Mouse (Mus musculus) intestine, postnatal 0 days (tissue): ENCODE data around the gene Bco2. TPM values are rescaled to one million over a fixed set of nuclear protein-coding genes. Genes with fewer than 3 reads are reported as not detected.

ENCODE experiments used
- ATAC-seq: fragments of 200-750 bp; cut with Nextera tagmentation; 2 replicates; pipeline ENCODE4 v1.8.0; 2017; ENCODE audit warnings: mild to moderate bottlenecking, moderate TSS enrichment, moderate library complexity
- H3K27ac ChIP-seq: fragments of 300-500 bp; sonication (generic); 2 replicates; pipeline ENCODE4 v1.5.1; 2014; ENCODE audit warnings: mild to moderate bottlenecking, low read depth, low read length, moderate library complexity
- H3K27me3 ChIP-seq: fragments of 300-500 bp; sonication (generic); replicated peaks from 2 replicates; pipeline ENCODE4 v1.6.1; 2014; ENCODE audit warnings: low read length, mixed read lengths; ENCODE audit not compliant: control insufficient read depth, insufficient read depth
- H3K36me3 ChIP-seq: fragments of 300-500 bp; sonication (generic); 2 replicates; pipeline ENCODE4 v1.6.1; 2014; ENCODE audit warnings: mild to moderate bottlenecking, moderate library complexity; ENCODE audit not compliant: control insufficient read depth, insufficient read depth
- H3K4me1 ChIP-seq: fragments of 300-500 bp; sonication (generic); replicated peaks from 2 replicates; pipeline ENCODE4 v1.6.1; 2014; ENCODE audit warnings: antibody characterized with exemption, low read length, mixed read lengths; ENCODE audit not compliant: control insufficient read depth, insufficient read depth
- H3K4me2 ChIP-seq: fragments of 300-500 bp; sonication (generic); replicated peaks from 2 replicates; pipeline ENCODE4 v1.6.1; 2014; ENCODE audit warnings: low read depth, mild to moderate bottlenecking, moderate library complexity
- H3K4me3 ChIP-seq: fragments of 300-500 bp; sonication (generic); 2 replicates; pipeline ENCODE4 v1.5.1; 2014; ENCODE audit warnings: low read depth, low read length
- H3K9ac ChIP-seq: fragments of 300-500 bp; sonication (generic); 2 replicates; pipeline ENCODE4 v1.6.1; 2014; ENCODE audit warnings: mild to moderate bottlenecking, low read depth, low read length
- H3K9me3 ChIP-seq: fragments of 300-500 bp; sonication (generic); 2 replicates; pipeline ENCODE4 v1.6.1; 2016; ENCODE audit warnings: mixed run types; ENCODE audit not compliant: control insufficient read depth
- CTCF ChIP-seq: sonication (generic); IDR thresholded peaks from 2 replicates; pipeline ENCODE4 v1.5.1; 2016; ENCODE audit warnings: low read depth, mild to moderate bottlenecking, control low read depth, antibody characterized with exemption, moderate library complexity
- WGBS: fragments of 180-500 bp; shearing (Covaris S2); extraction: QIAGEN DNeasy Blood & Tissue Kit; methylation state at CpG from one replicate; pipeline ENCODE4 v1.1.7; 2014; 5-methylcytosine and 5-hydroxymethylcytosine counted together
- polyA plus RNA-seq: library from polyadenylated mRNA; unstranded; fragments of >200 nt; fragmentation: Nextera tagmentation; extraction: Ambion mirVana; gene quantifications from 2 replicates; pipeline ENCODE4 v1.2.1, GENCODE M21; 2015

The Bco2 gene
- polyA plus RNA-seq, 1 experiment from 2014 or later: 4.7 TPM

DNA sequence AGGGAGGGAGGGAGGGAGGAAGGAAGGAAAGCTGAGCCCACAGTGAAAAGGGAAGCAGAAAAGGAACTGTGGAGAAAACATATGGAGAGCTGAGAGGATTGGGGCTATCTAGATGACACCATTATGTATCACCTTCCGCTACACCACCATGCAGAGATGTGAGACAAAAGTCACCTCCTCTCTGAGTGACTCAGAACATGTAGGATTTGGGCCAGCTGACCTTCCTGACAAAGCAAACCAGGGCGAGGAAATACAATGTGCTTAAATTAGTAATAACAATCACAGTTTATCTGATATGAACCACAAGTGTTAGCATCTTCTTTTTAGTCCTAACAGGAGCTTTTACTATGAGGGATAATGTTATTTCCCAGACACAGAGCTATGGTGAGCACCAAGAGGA is 57.4 kb downstream of the Bco2 start:
- Histone ChIP-seq H3K4me1 (no peaks in the 10 kb centered on the region), H3K4me3 (no peak overlapping the region), H3K36me3 (no peaks in the 10 kb centered on the region), H3K27me3 (no peaks in the 10 kb centered on the region), H3K27ac (no peak overlapping the region), H3K9me3 (no peaks in the 10 kb centered on the region), H3K9ac (no peak overlapping the region), H3K4me2 (no peak overlapping the region)
- 79% methylated on average over 2 of the region's 2 CpGs for WGBS
- no peak for TF ChIP-seq CTCF
- no peak for ATAC-seq

DNA sequence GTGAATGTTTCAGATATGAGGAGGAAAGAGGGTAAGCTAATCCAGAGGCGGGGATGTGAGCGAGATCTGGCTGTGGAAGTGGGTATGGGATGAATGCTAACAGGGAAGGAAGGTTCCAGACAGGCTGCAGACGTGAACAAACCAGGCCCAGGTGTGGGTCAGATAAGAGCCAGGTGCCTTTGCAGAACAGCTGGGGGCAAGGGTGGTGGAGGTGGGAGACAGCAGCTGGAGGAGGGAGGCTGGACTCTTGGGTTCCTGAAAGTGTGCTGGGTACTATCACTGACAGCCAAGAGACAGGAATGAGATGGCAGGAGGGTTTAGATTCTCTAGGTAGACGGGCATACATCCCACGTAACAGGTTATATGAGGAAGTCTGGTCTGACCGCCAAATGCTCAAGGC is 57.9 kb downstream of the Bco2 start:
- Histone ChIP-seq H3K4me1 (no peaks in the 10 kb centered on the region), H3K4me3 (no peak overlapping the region), H3K9ac (no peak overlapping the region), H3K27ac (no peak overlapping the region), H3K27me3 (no peaks in the 10 kb centered on the region), H3K9me3 (no peaks in the 10 kb centered on the region), H3K4me2 (no peak overlapping the region), H3K36me3 (no peaks in the 10 kb centered on the region)
- no peak for TF ChIP-seq CTCF
- WGBS: 80% methylated on average over 6 of the region's 6 CpGs
- ATAC-seq: no peak

DNA sequence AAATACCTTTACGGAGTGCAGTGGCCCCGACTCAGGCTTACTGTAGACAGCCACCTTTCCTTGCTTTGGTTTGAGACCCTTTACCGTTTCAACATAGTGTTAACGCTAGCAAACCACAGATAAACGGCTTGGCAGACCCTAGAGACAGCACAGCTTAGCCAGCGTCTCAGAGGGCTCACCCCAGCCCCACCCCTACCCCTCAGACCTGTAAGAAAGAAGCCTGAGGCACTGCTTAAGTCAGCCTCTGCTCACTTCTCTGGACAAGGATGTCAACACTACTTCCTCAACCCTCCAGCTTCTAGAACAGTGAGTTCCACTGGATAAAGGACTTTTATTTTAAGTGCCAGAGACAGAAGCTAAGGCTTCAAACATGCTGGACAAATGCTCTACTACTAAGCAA is 58.4 kb downstream of the Bco2 start:
- Histone ChIP-seq H3K27ac (no peak overlapping the region), H3K4me3 (no peak overlapping the region), H3K27me3 (no peaks in the 10 kb centered on the region), H3K9ac (no peak overlapping the region), H3K4me1 (no peaks in the 10 kb centered on the region), H3K9me3 (no peaks in the 10 kb centered on the region), H3K36me3 (no peaks in the 10 kb centered on the region), H3K4me2 (no peak overlapping the region)
- no peak for ATAC-seq
- no peak for TF ChIP-seq CTCF
- 38% methylated on average over 6 of the region's 6 CpGs for WGBS

DNA sequence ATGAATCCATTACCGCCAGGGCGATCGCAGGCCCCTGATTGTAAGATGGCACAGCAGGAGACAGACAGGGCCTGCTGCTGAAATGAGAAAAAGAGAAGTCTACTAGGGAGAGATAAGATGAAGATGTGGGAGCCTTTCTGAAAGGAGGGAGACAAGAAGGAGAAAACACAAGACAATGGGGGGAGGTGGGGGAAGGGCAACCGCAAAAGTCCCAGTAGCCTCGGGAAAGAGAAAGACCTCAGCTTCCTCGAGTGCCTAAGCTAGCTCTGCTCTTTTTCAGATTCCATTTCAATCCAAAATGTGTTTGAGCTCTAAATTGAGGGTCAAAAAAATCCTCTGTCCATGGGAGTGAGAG is 58.9 kb downstream of the Bco2 start:
- 49% methylated on average over 6 of the region's 6 CpGs for WGBS

DNA sequence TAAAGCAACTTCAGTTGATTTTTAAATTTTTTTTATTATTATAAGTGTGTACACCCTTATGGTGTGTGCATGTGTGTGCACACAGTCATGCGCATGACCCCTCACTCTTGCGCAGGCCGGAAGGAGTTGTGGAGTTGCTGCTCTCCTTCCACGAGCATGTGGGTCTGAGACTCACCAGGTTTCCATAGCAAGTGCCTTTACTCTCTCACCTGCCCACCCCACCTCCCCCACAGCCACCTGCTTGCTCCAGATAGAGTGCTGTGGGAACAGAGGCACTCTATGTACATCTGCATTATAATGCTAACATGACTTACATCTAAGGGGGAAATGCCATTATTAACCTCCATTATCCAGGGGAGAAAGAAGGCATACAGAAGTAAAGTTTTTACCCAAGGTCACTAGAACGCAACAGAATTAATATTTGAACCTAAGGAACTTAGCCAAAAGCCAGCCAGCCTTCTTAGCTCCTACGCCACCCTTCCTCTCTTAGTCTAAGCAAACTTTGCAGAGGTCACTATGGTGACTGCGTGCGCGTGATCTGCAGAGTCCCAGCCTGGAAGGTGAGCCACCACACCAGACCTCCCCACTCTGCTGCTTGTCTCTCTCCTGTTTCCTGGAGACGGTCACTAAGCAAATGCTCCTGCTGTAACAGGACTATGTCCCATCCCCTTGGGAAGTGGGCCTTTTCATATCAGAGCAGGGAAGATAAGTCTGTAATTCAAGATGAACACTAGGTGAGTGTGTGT is 59.4 kb downstream of the Bco2 start:
- H3K36me3 ChIP-seq: no peaks in the 10 kb centered on the region
- WGBS: 65% methylated on average over 10 of the region's 10 CpGs
- H3K9me3 ChIP-seq: no peaks in the 10 kb centered on the region
- no peak overlapping the region for H3K4me3 ChIP-seq
- no peaks in the 10 kb centered on the region for H3K27me3 ChIP-seq
- no peak for ATAC-seq
- no peak overlapping the region for H3K27ac ChIP-seq
- no peak for TF ChIP-seq CTCF
- no peak overlapping the region for H3K9ac ChIP-seq
- H3K4me1 ChIP-seq: no peaks in the 10 kb centered on the region
- no peak overlapping the region for H3K4me2 ChIP-seq

More for the DNA sequence above, 58.9 kb downstream of the Bco2 start:
- Histone ChIP-seq H3K4me2 (no peak overlapping the region), H3K9ac (no peak overlapping the region), H3K27ac (no peak overlapping the region), H3K36me3 (no peaks in the 10 kb centered on the region), H3K4me1 (no peaks in the 10 kb centered on the region), H3K4me3 (no peak overlapping the region), H3K27me3 (no peaks in the 10 kb centered on the region), H3K9me3 (no peaks in the 10 kb centered on the region)
- no peak for TF ChIP-seq CTCF
- no peak for ATAC-seq

DNA sequence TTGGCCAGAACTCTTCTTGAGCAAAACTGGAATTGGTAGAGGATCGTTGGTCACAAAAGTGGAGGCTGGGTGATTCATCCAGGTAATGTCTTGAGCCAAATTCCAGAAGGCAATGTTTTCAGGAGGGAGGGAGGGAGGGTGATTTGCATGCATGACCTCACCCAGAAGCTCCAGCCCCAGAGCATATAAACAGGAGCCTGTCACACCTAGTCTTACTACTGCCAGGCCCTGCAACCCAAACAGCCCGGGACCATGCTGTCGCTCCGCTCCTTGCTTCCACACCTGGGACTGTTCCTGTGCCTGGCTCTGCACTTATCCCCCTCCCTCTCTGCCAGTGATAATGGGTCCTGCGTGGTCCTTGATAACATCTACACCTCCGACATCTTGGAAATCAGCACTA is 60.7 kb downstream of the Bco2 start, which contains the start of gene Plet1:
Plet1 (plus strand) TSS at position 215 of the 400 bp plus-strand sequence.
- no peak for ATAC-seq
- Histone ChIP-seq H3K4me2 (no peak within 1 kb of the TSS), H3K4me1 (no peaks in the 10 kb centered on the region), H3K4me3 (no peak within 1 kb of the TSS), H3K9me3 (no peaks in the 10 kb centered on the region), H3K27me3 (no peaks in the 10 kb centered on the region), H3K27ac (no peak within 1 kb of the TSS), H3K9ac (no peak within 1 kb of the TSS), H3K36me3 (no peaks in the 10 kb centered on the region)
- no peak for TF ChIP-seq CTCF
- WGBS: 72% methylated on average over 6 of the region's 6 CpGs
